Mouse (Mus musculus): ENCODE measurements at regions not wholly inside any gene's neighbourhood (a gene's known extent, or its start where the extent isn't known, plus 50 kb on each side); places are given as distances from the start of the nearest gene placed in this dataset.

DNA sequence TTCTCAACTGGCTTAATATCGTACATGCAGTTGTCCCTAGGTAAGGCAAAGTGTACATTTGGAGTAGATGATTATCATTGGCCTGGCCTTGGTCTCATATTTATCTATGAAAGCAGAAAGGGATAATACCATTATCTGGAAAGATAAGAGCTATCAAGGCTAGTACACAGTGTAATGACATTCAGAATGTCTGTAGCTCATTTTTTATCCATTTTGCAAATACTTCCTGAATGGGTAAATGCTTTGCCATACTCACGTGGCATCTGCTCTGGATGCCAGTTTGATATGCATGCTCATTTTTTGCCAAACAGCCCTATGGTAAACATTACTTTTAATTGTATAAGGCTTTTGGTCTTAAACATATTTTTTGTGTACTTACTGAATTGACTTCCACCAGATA lies 723.4 kb downstream of the Brinp3 start:
- H3K27me3 ChIP-seq (ENCODE audit: control insufficient read depth, insufficient read depth, low read length), result no peaks in the 10 kb centered on the region
- no peaks in the 10 kb centered on the region for H3K9me3 ChIP-seq (ENCODE audit: control insufficient read depth, low read length)
- no peak overlapping the region for H3K9ac ChIP-seq (ENCODE audit: low read length)
- no peak for DNase-seq (ENCODE audit: low spot score)
- no peak for ATAC-seq (replicated peaks; ENCODE audit: low FRiP score)
- no peak overlapping the region for H3K4me2 ChIP-seq (ENCODE audit: low read depth, low read length, severe bottlenecking)
- H3K36me3 ChIP-seq (ENCODE audit: control insufficient read depth, insufficient read depth, low read length), result no peaks in the 10 kb centered on the region
- H3K4me1 ChIP-seq (replicated peaks; ENCODE audit: control insufficient read depth, insufficient read depth, low read length), result no peaks in the 10 kb centered on the region
- 90% methylated on average over 2 of the region's 2 CpGs for WGBS
- no peak overlapping the region for H3K4me3 ChIP-seq (ENCODE audit: low read depth, low read length)
- no peak overlapping the region for H3K27ac ChIP-seq (ENCODE audit: low read depth, low read length)

DNA sequence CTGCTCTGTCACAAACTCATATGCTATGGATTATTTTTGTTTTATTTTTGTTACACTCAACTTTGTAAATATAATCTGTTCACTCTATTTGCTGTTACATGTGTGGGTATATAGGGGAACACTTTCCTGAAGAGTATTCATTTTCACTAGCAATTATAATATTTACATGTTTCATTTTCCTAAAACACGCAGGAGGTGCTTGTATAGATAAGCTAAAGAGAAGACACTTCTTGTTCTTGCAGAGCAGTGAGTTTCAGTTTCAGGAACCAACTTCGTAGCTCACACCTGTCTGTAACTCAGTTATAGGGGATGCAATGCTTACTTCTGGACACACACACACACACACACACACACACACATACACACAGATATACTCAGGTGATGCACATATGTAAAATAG lies 724.9 kb downstream of the Brinp3 start:
- Histone ChIP-seq H3K4me3 (ENCODE audit: low read depth, low read length) (no peak overlapping the region), H3K36me3 (ENCODE audit: control insufficient read depth, insufficient read depth, low read length) (no peaks in the 10 kb centered on the region), H3K9me3 (ENCODE audit: control insufficient read depth, low read length) (no peaks in the 10 kb centered on the region), H3K9ac (ENCODE audit: low read length) (no peak overlapping the region), H3K4me2 (ENCODE audit: low read depth, low read length, severe bottlenecking) (no peak overlapping the region), H3K27ac (ENCODE audit: low read depth, low read length) (no peak overlapping the region), H3K27me3 (ENCODE audit: control insufficient read depth, insufficient read depth, low read length) (no peaks in the 10 kb centered on the region), H3K4me1 (replicated peaks; ENCODE audit: control insufficient read depth, insufficient read depth, low read length) (no peaks in the 10 kb centered on the region)
- ATAC-seq (replicated peaks; ENCODE audit: low FRiP score), result no peak
- 89% methylated on average over 2 of the region's 2 CpGs for WGBS
- no peak for DNase-seq (ENCODE audit: low spot score)

DNA sequence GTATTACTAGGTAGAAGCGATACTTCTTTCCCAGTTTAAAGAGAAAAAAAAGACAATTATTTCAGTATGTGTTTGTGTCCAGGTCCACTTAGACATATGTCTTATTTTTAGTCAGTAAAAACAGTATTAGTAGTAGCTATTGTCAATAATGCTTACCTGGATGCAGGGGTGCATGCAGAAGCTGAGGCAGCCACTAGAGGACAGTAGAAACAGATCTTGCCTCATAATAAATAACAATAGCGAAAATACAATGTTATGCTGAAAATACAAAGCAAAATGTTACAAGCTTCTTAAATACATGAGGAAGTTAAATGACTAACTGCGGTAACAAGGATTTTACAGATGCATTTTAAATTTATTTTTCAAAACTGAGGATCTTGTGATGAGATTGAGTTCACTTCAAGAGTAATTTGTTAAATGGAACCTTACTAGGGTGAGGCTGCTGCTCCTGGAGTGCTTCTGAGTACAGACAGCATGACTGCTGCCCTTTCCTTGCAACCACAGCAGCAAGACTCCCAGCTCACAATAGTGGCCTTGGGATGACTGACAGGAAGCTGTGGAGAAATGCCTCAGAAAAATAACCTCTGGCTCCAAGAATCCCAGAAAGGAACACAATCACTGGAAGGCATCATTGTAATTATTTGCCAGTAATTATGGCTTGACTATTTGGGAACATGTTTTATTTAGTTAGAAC lies 728.8 kb downstream of the Brinp3 start:
- ATAC-seq (replicated peaks; ENCODE audit: low FRiP score) (no peak), DNase-seq (ENCODE audit: low spot score) (no peak)
- H3K4me3 ChIP-seq (ENCODE audit: low read depth, low read length), result no peak overlapping the region
- no peak overlapping the region for H3K27ac ChIP-seq (ENCODE audit: low read depth, low read length)
- H3K36me3 ChIP-seq (ENCODE audit: control insufficient read depth, insufficient read depth, low read length), result no peaks in the 10 kb centered on the region
- 61% methylated on average over 3 of the region's 3 CpGs for WGBS
- H3K4me1 ChIP-seq (replicated peaks; ENCODE audit: control insufficient read depth, insufficient read depth, low read length), result no peaks in the 10 kb centered on the region
- no peak overlapping the region for H3K9ac ChIP-seq (ENCODE audit: low read length)
- no peak overlapping the region for H3K4me2 ChIP-seq (ENCODE audit: low read depth, low read length, severe bottlenecking)
- no peaks in the 10 kb centered on the region for H3K9me3 ChIP-seq (ENCODE audit: control insufficient read depth, low read length)
- H3K27me3 ChIP-seq (ENCODE audit: control insufficient read depth, insufficient read depth, low read length), result no peaks in the 10 kb centered on the region

DNA sequence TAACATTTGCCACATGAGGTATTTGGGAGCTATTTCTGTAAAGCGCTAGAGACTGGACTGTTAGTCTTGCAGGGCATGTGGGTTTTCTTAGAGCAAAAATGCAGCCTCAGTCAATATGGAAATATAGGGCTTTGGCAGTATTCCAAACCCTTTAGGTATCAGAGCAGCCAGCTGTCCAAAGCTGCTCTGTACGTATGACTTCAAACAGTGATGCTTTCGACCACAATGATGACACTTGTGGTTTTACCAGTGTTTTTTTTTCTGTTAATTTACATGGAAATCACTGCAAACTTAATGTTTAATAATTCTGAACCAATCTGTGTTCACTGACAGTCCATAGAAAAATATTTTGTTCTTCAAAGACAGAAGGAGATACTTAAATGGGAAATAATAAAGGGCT lies 743.0 kb downstream of the Brinp3 start:
- Histone ChIP-seq H3K4me2 (ENCODE audit: low read depth, low read length, severe bottlenecking) (no peak overlapping the region), H3K9me3 (ENCODE audit: control insufficient read depth, low read length) (no peaks in the 10 kb centered on the region), H3K27me3 (ENCODE audit: control insufficient read depth, insufficient read depth, low read length) (no peaks in the 10 kb centered on the region), H3K27ac (ENCODE audit: low read depth, low read length) (no peak overlapping the region), H3K9ac (ENCODE audit: low read length) (no peak overlapping the region), H3K4me3 (ENCODE audit: low read depth, low read length) (no peak overlapping the region), H3K4me1 (replicated peaks; ENCODE audit: control insufficient read depth, insufficient read depth, low read length) (no peaks in the 10 kb centered on the region), H3K36me3 (ENCODE audit: control insufficient read depth, insufficient read depth, low read length) (no peaks in the 10 kb centered on the region)
- 82% methylated on average over 3 of the region's 3 CpGs for WGBS
- ATAC-seq (replicated peaks; ENCODE audit: low FRiP score) (no peak), DNase-seq (ENCODE audit: low spot score) (no peak)

DNA sequence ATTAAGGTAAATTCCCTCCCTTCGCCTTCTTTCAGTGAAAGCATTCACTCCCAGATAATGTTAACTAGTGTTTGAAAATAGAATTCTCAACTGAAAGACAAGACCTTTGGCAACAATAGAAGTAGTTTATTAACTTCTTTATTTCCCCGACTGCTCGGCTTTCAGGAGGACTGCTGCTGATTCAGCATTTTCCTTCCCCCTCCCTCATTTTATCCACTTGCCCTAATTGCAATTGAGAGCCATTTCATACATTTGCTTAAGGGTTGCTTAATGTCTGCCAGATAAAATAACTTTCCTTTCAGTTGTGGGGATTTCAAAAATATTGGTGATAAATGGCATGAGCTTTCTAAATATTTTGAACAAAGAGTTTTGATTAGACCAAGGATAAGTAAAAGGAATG lies 744.5 kb downstream of the Brinp3 start:
- no peak for ATAC-seq (replicated peaks; ENCODE audit: low FRiP score)
- Histone ChIP-seq H3K4me2 (ENCODE audit: low read depth, low read length, severe bottlenecking) (no peak overlapping the region), H3K9ac (ENCODE audit: low read length) (no peak overlapping the region), H3K27ac (ENCODE audit: low read depth, low read length) (no peak overlapping the region), H3K36me3 (ENCODE audit: control insufficient read depth, insufficient read depth, low read length) (no peaks in the 10 kb centered on the region), H3K9me3 (ENCODE audit: control insufficient read depth, low read length) (no peaks in the 10 kb centered on the region), H3K4me1 (replicated peaks; ENCODE audit: control insufficient read depth, insufficient read depth, low read length) (no peaks in the 10 kb centered on the region), H3K27me3 (ENCODE audit: control insufficient read depth, insufficient read depth, low read length) (no peaks in the 10 kb centered on the region), H3K4me3 (ENCODE audit: low read depth, low read length) (no peak overlapping the region)
- WGBS, result 86% methylated on average over 3 of the region's 3 CpGs
- DNase-seq (ENCODE audit: low spot score), result no peak

DNA sequence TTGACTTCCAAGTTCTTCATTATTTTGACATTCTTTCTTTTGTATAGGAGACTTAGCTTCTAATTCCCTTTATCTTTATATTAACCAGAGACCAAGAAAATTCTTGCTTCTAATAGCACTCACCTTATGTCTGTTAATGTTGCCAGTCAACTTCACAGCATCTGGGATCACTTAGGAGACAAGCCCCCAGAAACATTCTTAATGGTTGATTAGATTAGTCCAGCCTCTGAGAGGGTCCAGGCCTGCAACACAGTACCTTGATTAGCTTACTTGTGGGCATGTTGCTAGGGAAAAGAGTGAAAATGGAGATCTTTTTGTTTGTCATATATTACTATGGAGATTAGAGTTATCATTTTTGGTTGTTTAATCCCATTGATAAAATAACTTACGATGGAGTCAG lies 778.8 kb downstream of the Brinp3 start:
- H3K27me3 ChIP-seq (ENCODE audit: control insufficient read depth, insufficient read depth, low read length), result no peaks in the 10 kb centered on the region
- ATAC-seq (replicated peaks; ENCODE audit: low FRiP score) (no peak), DNase-seq (ENCODE audit: low spot score) (no peak)
- H3K4me1 ChIP-seq (replicated peaks; ENCODE audit: control insufficient read depth, insufficient read depth, low read length), result no peaks in the 10 kb centered on the region
- no peak overlapping the region for H3K4me3 ChIP-seq (ENCODE audit: low read depth, low read length)
- no peaks in the 10 kb centered on the region for H3K36me3 ChIP-seq (ENCODE audit: control insufficient read depth, insufficient read depth, low read length)
- WGBS, result 89% methylated on average over 1 of the region's 1 CpGs
- H3K9ac ChIP-seq (ENCODE audit: low read length), result no peak overlapping the region
- no peaks in the 10 kb centered on the region for H3K9me3 ChIP-seq (ENCODE audit: control insufficient read depth, low read length)
- H3K4me2 ChIP-seq (ENCODE audit: low read depth, low read length, severe bottlenecking), result no peak overlapping the region
- no peak overlapping the region for H3K27ac ChIP-seq (ENCODE audit: low read depth, low read length)

DNA sequence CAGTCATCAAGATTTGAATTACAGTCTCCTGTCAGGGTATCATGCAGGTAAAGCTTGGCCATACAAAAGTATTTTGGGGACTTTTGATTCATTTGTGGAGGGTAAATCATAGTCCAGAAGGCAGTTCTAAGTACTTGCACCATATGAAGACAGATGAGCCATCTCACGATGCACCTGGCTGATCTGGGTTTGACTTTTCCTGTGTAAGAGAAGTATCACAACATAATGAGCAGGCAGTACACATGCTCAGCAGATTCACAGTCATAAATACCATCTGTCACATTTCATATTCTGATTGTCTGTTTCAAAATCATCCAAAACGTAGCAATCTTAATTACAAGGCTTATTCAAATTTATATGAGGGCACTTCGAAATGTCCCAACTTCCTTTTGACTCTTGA lies 796.6 kb downstream of the Brinp3 start:
- no peak overlapping the region for H3K4me3 ChIP-seq (ENCODE audit: low read depth, low read length)
- no peak overlapping the region for H3K4me2 ChIP-seq (ENCODE audit: low read depth, low read length, severe bottlenecking)
- H3K4me1 ChIP-seq (replicated peaks; ENCODE audit: control insufficient read depth, insufficient read depth, low read length), result no peaks in the 10 kb centered on the region
- no peaks in the 10 kb centered on the region for H3K9me3 ChIP-seq (ENCODE audit: control insufficient read depth, low read length)
- H3K9ac ChIP-seq (ENCODE audit: low read length), result no peak overlapping the region
- no peak for ATAC-seq (replicated peaks; ENCODE audit: low FRiP score)
- no peak for DNase-seq (ENCODE audit: low spot score)
- H3K27ac ChIP-seq (ENCODE audit: low read depth, low read length), result no peak overlapping the region
- 91% methylated on average over 3 of the region's 3 CpGs for WGBS
- H3K27me3 ChIP-seq (ENCODE audit: control insufficient read depth, insufficient read depth, low read length), result no peaks in the 10 kb centered on the region
- H3K36me3 ChIP-seq (ENCODE audit: control insufficient read depth, insufficient read depth, low read length), result no peaks in the 10 kb centered on the region

DNA sequence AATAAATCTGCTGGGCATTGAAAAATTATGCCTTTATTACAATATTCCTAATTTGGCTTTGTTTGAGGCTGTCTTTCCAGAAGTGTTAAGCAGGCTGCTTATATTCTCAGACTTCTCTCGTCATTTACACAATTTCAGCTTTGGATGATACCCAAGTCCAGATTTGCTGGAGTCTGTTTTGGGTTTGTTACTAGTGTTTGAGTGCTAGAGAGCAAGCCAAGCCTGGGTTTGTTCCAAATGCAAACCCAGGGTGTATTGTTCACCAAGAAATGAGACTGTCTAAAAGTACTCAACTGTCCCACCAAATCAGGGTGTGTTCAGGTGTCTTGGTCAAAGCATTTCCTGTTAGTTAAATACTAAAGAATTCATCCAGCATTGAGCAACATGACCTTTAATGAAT lies 814.7 kb downstream of the Brinp3 start:
- 87% methylated on average over 1 of the region's 1 CpGs for WGBS
- H3K9me3 ChIP-seq (ENCODE audit: control insufficient read depth, low read length), result no peaks in the 10 kb centered on the region
- H3K36me3 ChIP-seq (ENCODE audit: control insufficient read depth, insufficient read depth, low read length), result no peaks in the 10 kb centered on the region
- no peaks in the 10 kb centered on the region for H3K27me3 ChIP-seq (ENCODE audit: control insufficient read depth, insufficient read depth, low read length)
- H3K27ac ChIP-seq (ENCODE audit: low read depth, low read length), result no peak overlapping the region
- H3K4me3 ChIP-seq (ENCODE audit: low read depth, low read length), result no peak overlapping the region
- DNase-seq (ENCODE audit: low spot score) (no peak), ATAC-seq (replicated peaks; ENCODE audit: low FRiP score) (no peak)
- H3K9ac ChIP-seq (ENCODE audit: low read length), result no peak overlapping the region
- H3K4me2 ChIP-seq (ENCODE audit: low read depth, low read length, severe bottlenecking), result no peak overlapping the region
- H3K4me1 ChIP-seq (replicated peaks; ENCODE audit: control insufficient read depth, insufficient read depth, low read length), result no peaks in the 10 kb centered on the region

DNA sequence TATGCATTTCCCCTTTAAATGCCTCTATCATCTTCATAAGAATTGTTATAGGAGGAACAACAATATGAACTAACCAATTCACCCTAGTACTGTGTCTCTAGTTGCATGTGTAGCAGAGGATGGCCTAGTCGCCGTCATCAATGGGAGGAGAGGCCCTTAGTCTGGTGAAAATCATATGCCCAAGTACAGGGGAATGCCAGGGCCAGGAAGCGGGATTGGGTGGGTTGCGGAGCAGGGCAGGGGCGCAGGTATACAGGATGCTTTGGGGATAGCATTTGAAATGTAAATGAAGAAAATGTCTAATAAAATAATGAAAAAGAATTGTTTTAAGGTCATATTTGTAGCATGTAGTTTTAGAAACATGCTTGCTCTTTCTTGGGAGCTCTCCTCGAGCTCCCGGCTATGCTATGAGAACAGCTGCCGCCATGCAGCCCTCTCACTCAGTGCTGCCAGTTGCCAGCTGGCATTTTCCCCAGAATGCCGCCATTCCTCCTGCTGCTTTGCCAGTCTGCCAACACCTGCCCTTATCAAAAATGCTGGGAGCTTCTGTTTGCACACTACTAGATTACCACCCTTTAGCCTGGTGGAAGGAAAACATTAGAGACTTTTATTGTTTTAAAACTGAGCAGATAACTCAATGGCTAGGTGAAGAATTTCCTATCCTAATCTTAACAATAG lies 848.9 kb downstream of the Brinp3 start:
- H3K9ac ChIP-seq (ENCODE audit: low read length), result no peak overlapping the region
- DNase-seq (ENCODE audit: low spot score), result no peak

More for the DNA sequence above, 848.9 kb downstream of the Brinp3 start:
- H3K27me3 ChIP-seq (ENCODE audit: control insufficient read depth, insufficient read depth, low read length), result no peaks in the 10 kb centered on the region
- H3K36me3 ChIP-seq (ENCODE audit: control insufficient read depth, insufficient read depth, low read length), result no peaks in the 10 kb centered on the region
- H3K4me2 ChIP-seq (ENCODE audit: low read depth, low read length, severe bottlenecking), result no peak overlapping the region
- no peak for ATAC-seq (replicated peaks; ENCODE audit: low FRiP score)
- H3K4me3 ChIP-seq (ENCODE audit: low read depth, low read length), result no peak overlapping the region
- no peak overlapping the region for H3K27ac ChIP-seq (ENCODE audit: low read depth, low read length)
- no peaks in the 10 kb centered on the region for H3K4me1 ChIP-seq (replicated peaks; ENCODE audit: control insufficient read depth, insufficient read depth, low read length)
- WGBS, result 97% methylated on average over 9 of the region's 9 CpGs
- no peaks in the 10 kb centered on the region for H3K9me3 ChIP-seq (ENCODE audit: control insufficient read depth, low read length)

All from forebrain, embryonic 11.5 days (tissue).